In genomic region chr1:36569694-36570276, GRCm38 (mm10) we compare ENCODE assay signal across 11 mouse cellular contexts. TPM values are rescaled to one million over a fixed set of nuclear protein-coding genes. Genes with fewer than 3 reads are reported as not detected.
DNase-seq lines count a peak whose midpoint lies in the region; ATAC-seq and TF ChIP-seq lines count a peak whose summit lies in the region.
"Had no signal": no experiment of that assay in that cellular context is flagged by ENCODE, and none has a peak within 500 bp of the region (broad histone marks: within the 10 kb centered on the region; RNA-seq: fewer than 3 reads in every experiment).

No protein-coding gene starts in this region.

- peaks cover 15% of the 10 kb centered on the region for H3K4me1 ChIP-seq in hindbrain, embryonic 12.5 days
- 0 out of 2 replicates have a peak, but pooled peaks cover 4% of the 10 kb centered on the region for H3K4me1 ChIP-seq in hindbrain, embryonic 11.5 days (replicated peaks; ENCODE audit: control insufficient read depth, insufficient read depth, low read length)
- peaks cover 20% of the 10 kb centered on the region; the same call in 1 of the 2 replicates for H3K4me1 ChIP-seq in neural tube, embryonic 15.5 days
- H3K4me1 ChIP-seq in heart, postnatal 0 days (ENCODE audit: control insufficient read depth, insufficient read depth): peaks cover 28% of the 10 kb centered on the region
- peaks cover 43% of the 10 kb centered on the region for H3K4me1 ChIP-seq in stomach, embryonic 16.5 days (ENCODE audit: control insufficient read depth, insufficient read depth, low read length)

- no peak for ATAC-seq in hindbrain, embryonic 12.5 days (ENCODE audit: low FRiP score)
- no peak for ATAC-seq in hindbrain, embryonic 11.5 days (ENCODE audit: low FRiP score)
- no peak for ATAC-seq in neural tube, embryonic 15.5 days (ENCODE audit: low FRiP score)
- no peak for ATAC-seq in heart, postnatal 0 days (ENCODE audit: insufficient read depth, low read depth)
- no peak for ATAC-seq in stomach, embryonic 16.5 days (ENCODE audit: insufficient read depth, low FRiP score)

- H3K9me3 ChIP-seq in hindbrain, embryonic 12.5 days (replicated peaks): no peaks in the 10 kb centered on the region
- no peaks in the 10 kb centered on the region for H3K9me3 ChIP-seq in hindbrain, embryonic 11.5 days (ENCODE audit: control insufficient read depth, low read length)
- H3K9me3 ChIP-seq in neural tube, embryonic 15.5 days (replicated peaks): no peaks in the 10 kb centered on the region
- no peaks in the 10 kb centered on the region for H3K9me3 ChIP-seq in heart, postnatal 0 days (replicated peaks; ENCODE audit: control insufficient read depth, low read length)
- no peaks in the 10 kb centered on the region for H3K9me3 ChIP-seq in stomach, embryonic 16.5 days (replicated peaks; ENCODE audit: control insufficient read depth, low read length)

- no peak overlapping the region for H3K4me2 ChIP-seq in hindbrain, embryonic 12.5 days (replicated peaks)
- no peak overlapping the region for H3K4me2 ChIP-seq in hindbrain, embryonic 11.5 days (replicated peaks; ENCODE audit: low read depth, low read length)
- H3K4me2 ChIP-seq in neural tube, embryonic 15.5 days: no peak overlapping the region
- H3K4me2 ChIP-seq in heart, postnatal 0 days (ENCODE audit: low read depth, low read length): no peak overlapping the region
- H3K4me2 ChIP-seq in stomach, embryonic 16.5 days (ENCODE audit: low read depth, low read length): no peak overlapping the region

- no peak for TF ChIP-seq CTCF in heart, postnatal 0 days (IDR thresholded peaks at IDR 0.05; ENCODE audit: low read depth)

- 61% methylated on average over 7 of the region's 7 CpGs for WGBS in hindbrain, embryonic 12.5 days
- 70% methylated on average over 7 of the region's 7 CpGs for WGBS in hindbrain, embryonic 11.5 days
- WGBS in neural tube, embryonic 15.5 days: 64% methylated on average over 7 of the region's 7 CpGs
- 46% methylated on average over 7 of the region's 7 CpGs for WGBS in heart, postnatal 0 days
- WGBS in stomach, embryonic 16.5 days: 41% methylated on average over 7 of the region's 7 CpGs

- no peak overlapping the region for H3K4me3 ChIP-seq in hindbrain, embryonic 12.5 days
- no peak overlapping the region for H3K4me3 ChIP-seq in hindbrain, embryonic 11.5 days (ENCODE audit: low read depth, low read length)
- H3K4me3 ChIP-seq in neural tube, embryonic 15.5 days (replicated peaks): no peak overlapping the region
- H3K4me3 ChIP-seq in heart, postnatal 0 days (ENCODE audit: low read depth, low read length): no peak overlapping the region
- H3K4me3 ChIP-seq in stomach, embryonic 16.5 days (replicated peaks; ENCODE audit: low read length): no peak overlapping the region

- peak overlapping the region; percentile 12; the same call in 1 of the 2 replicates for H3K27ac ChIP-seq in hindbrain, embryonic 12.5 days
- no peak overlapping the region for H3K27ac ChIP-seq in hindbrain, embryonic 11.5 days (ENCODE audit: low read depth, low read length)
- 0 out of 2 replicates have a peak overlapping the region, but pooled peaks have one; percentile 28 for H3K27ac ChIP-seq in neural tube, embryonic 15.5 days (replicated peaks)
- H3K27ac ChIP-seq in heart, postnatal 0 days (ENCODE audit: low read depth): peak overlapping the region; percentile 52
- H3K27ac ChIP-seq in stomach, embryonic 16.5 days (ENCODE audit: low read length): peak overlapping the region; percentile 70

- TF ChIP-seq EP300 in heart, postnatal 0 days (IDR thresholded peaks at IDR 0.05; ENCODE audit: low read depth): no peak

- no peak for DNase-seq in hindbrain, embryonic 11.5 days (ENCODE audit: low spot score)
- DNase-seq in neural tube, embryonic 10.5 days (ENCODE audit: extremely low spot score, low spot score): no peak
- no peak for DNase-seq in heart, postnatal 0 days (ENCODE audit: low spot score)
- DNase-seq in spleen, postnatal 14 days (ENCODE audit: low spot score in 2 of 2): no peak
- DNase-seq: cerebellum, adult 2 months; thymus, postnatal 14 days had no signal

- H3K36me3 ChIP-seq in hindbrain, embryonic 12.5 days: no peaks in the 10 kb centered on the region
- no peaks in the 10 kb centered on the region for H3K36me3 ChIP-seq in hindbrain, embryonic 11.5 days (ENCODE audit: control insufficient read depth, insufficient read depth, low read length)
- no peaks in the 10 kb centered on the region for H3K36me3 ChIP-seq in neural tube, embryonic 15.5 days
- H3K36me3 ChIP-seq in heart, postnatal 0 days (replicated peaks; ENCODE audit: control insufficient read depth, insufficient read depth, low read length): no peaks in the 10 kb centered on the region
- H3K36me3 ChIP-seq in stomach, embryonic 16.5 days (ENCODE audit: control insufficient read depth, insufficient read depth, low read length): no peaks in the 10 kb centered on the region

- peaks cover 3% of the 10 kb centered on the region; the same call in 1 of the 2 replicates for H3K27me3 ChIP-seq in hindbrain, embryonic 12.5 days
- no peaks in the 10 kb centered on the region for H3K27me3 ChIP-seq in hindbrain, embryonic 11.5 days (ENCODE audit: control insufficient read depth, insufficient read depth, low read length)
- no peaks in the 10 kb centered on the region for H3K27me3 ChIP-seq in neural tube, embryonic 15.5 days (replicated peaks)
- H3K27me3 ChIP-seq in heart, postnatal 0 days (ENCODE audit: control insufficient read depth, insufficient read depth, low read length): no peaks in the 10 kb centered on the region
- no peaks in the 10 kb centered on the region for H3K27me3 ChIP-seq in stomach, embryonic 16.5 days (ENCODE audit: control insufficient read depth, insufficient read depth, low read length)

- no peak overlapping the region for H3K9ac ChIP-seq in hindbrain, embryonic 12.5 days
- H3K9ac ChIP-seq in hindbrain, embryonic 11.5 days (ENCODE audit: low read depth, low read length): no peak overlapping the region
- H3K9ac ChIP-seq in neural tube, embryonic 15.5 days (replicated peaks): no peak overlapping the region
- H3K9ac ChIP-seq in heart, postnatal 0 days (replicated peaks; ENCODE audit: low read depth, low read length): no peak overlapping the region
- peak overlapping the region; percentile 27; the same call in 1 of the 2 replicates for H3K9ac ChIP-seq in stomach, embryonic 16.5 days (ENCODE audit: low read length)

RNA-seq across cellular contexts. Expression of gene Sema4c, which starts 11.6 kb away (rescaled TPM):
- 33.4 and 35.6 TPM in 2 replicates for polyA plus RNA-seq in hindbrain, embryonic 12.5 days (2016; fragmentation: Nextera tagmentation; extraction: Ambion mirVana)
- 4.3 and 5.9 TPM in 2 replicates for polyA plus RNA-seq in hindbrain, embryonic 11.5 days (2014; fragmentation: Nextera tagmentation; extraction: Ambion mirVana)
- 20.5 and 20.8 TPM in 2 replicates for polyA plus RNA-seq in neural tube, embryonic 15.5 days (2015; fragmentation: Nextera tagmentation; extraction: Ambion mirVana)
- 11.9 and 13.2 TPM in 2 replicates for total RNA-seq in heart, postnatal 0 days (2014; rRNA removed; ENCODE audit: low replicate concordance)
- polyA plus RNA-seq in heart, postnatal 0 days (2015; fragmentation: Nextera tagmentation; extraction: Ambion mirVana): 5.7 and 6.1 TPM in 2 replicates
- 10.0 and 10.6 TPM in 2 replicates for polyA plus RNA-seq in stomach, embryonic 16.5 days (2015; fragmentation: Nextera tagmentation; extraction: Ambion mirVana)

RNA-seq across cellular contexts. Expression of gene Ankrd39, which starts 22.5 kb away (rescaled TPM):
- 17.8 and 18.8 TPM in 2 replicates for polyA plus RNA-seq in hindbrain, embryonic 12.5 days (2016; fragmentation: Nextera tagmentation; extraction: Ambion mirVana)
- 12.8 and 13.1 TPM in 2 replicates for polyA plus RNA-seq in hindbrain, embryonic 11.5 days (2014; fragmentation: Nextera tagmentation; extraction: Ambion mirVana)
- 29.4 and 33.0 TPM in 2 replicates for polyA plus RNA-seq in neural tube, embryonic 15.5 days (2015; fragmentation: Nextera tagmentation; extraction: Ambion mirVana)
- total RNA-seq in heart, postnatal 0 days (2014; rRNA removed; ENCODE audit: low replicate concordance): 32.7 and 34.9 TPM in 2 replicates
- 26.6 and 29.0 TPM in 2 replicates for polyA plus RNA-seq in heart, postnatal 0 days (2015; fragmentation: Nextera tagmentation; extraction: Ambion mirVana)
- polyA plus RNA-seq in stomach, embryonic 16.5 days (2015; fragmentation: Nextera tagmentation; extraction: Ambion mirVana): 26.7 and 30.5 TPM in 2 replicates

RNA-seq across cellular contexts. Expression of gene Gm42417, which starts 30.6 kb away (rescaled TPM):
- not detected in 2 replicates for polyA plus RNA-seq in hindbrain, embryonic 12.5 days (2016; fragmentation: Nextera tagmentation; extraction: Ambion mirVana)
- not detected in 2 replicates for polyA plus RNA-seq in hindbrain, embryonic 11.5 days (2014; fragmentation: Nextera tagmentation; extraction: Ambion mirVana)
- polyA plus RNA-seq in neural tube, embryonic 15.5 days (2015; fragmentation: Nextera tagmentation; extraction: Ambion mirVana): 0.36 and 1.2 TPM in 2 replicates
- not detected in 2 replicates for total RNA-seq in heart, postnatal 0 days (2014; rRNA removed; ENCODE audit: low replicate concordance)
- 1.2 TPM in 1 of 2 replicates, not detected in the other for polyA plus RNA-seq in heart, postnatal 0 days (2015; fragmentation: Nextera tagmentation; extraction: Ambion mirVana)
- 1.9 TPM in 1 of 2 replicates, not detected in the other for polyA plus RNA-seq in stomach, embryonic 16.5 days (2015; fragmentation: Nextera tagmentation; extraction: Ambion mirVana)
- total RNA-seq: ES-E14 had no signal
- polyA plus RNA-seq: large intestine, adult 2 months had no signal

RNA-seq across cellular contexts. Expression of gene Ankrd23, which starts 33.1 kb away (rescaled TPM):
- polyA plus RNA-seq in hindbrain, embryonic 12.5 days (2016; fragmentation: Nextera tagmentation; extraction: Ambion mirVana): 14.6 and 18.8 TPM in 2 replicates
- polyA plus RNA-seq in hindbrain, embryonic 11.5 days (2014; fragmentation: Nextera tagmentation; extraction: Ambion mirVana): 6.1 and 6.8 TPM in 2 replicates
- polyA plus RNA-seq in neural tube, embryonic 15.5 days (2015; fragmentation: Nextera tagmentation; extraction: Ambion mirVana): 21.6 and 21.8 TPM in 2 replicates
- total RNA-seq in heart, postnatal 0 days (2014; rRNA removed; ENCODE audit: low replicate concordance): 62.2 and 93.8 TPM in 2 replicates
- polyA plus RNA-seq in heart, postnatal 0 days (2015; fragmentation: Nextera tagmentation; extraction: Ambion mirVana): 26.7 and 34.2 TPM in 2 replicates
- polyA plus RNA-seq in stomach, embryonic 16.5 days (2015; fragmentation: Nextera tagmentation; extraction: Ambion mirVana): 18.0 and 21.7 TPM in 2 replicates

RNA-seq across cellular contexts. Expression of gene Cnnm3, which starts 58.1 kb away (rescaled TPM):
- 4.5 and 4.6 TPM in 2 replicates for polyA plus RNA-seq in hindbrain, embryonic 12.5 days (2016; fragmentation: Nextera tagmentation; extraction: Ambion mirVana)
- polyA plus RNA-seq in hindbrain, embryonic 11.5 days (2014; fragmentation: Nextera tagmentation; extraction: Ambion mirVana): 3.9 and 7.9 TPM in 2 replicates
- 3.1 and 4.5 TPM in 2 replicates for polyA plus RNA-seq in neural tube, embryonic 15.5 days (2015; fragmentation: Nextera tagmentation; extraction: Ambion mirVana)
- total RNA-seq in heart, postnatal 0 days (2014; rRNA removed; ENCODE audit: low replicate concordance): 10.2 and 21.4 TPM in 2 replicates
- 2.0 and 2.2 TPM in 2 replicates for polyA plus RNA-seq in heart, postnatal 0 days (2015; fragmentation: Nextera tagmentation; extraction: Ambion mirVana)
- 2.5 and 3.0 TPM in 2 replicates for polyA plus RNA-seq in stomach, embryonic 16.5 days (2015; fragmentation: Nextera tagmentation; extraction: Ambion mirVana)
